Mouse (Mus musculus) right cerebral cortex, postnatal 10 days (tissue): ENCODE data around the gene Dusp22.

ENCODE experiments used
- DNase-seq, 2 experiments: peaks; one replicate each; pipeline ENCODE4 v3.0.0; 2021; ENCODE audit warnings: low spot score in 2 of 2

The Dusp22 gene

DNA sequence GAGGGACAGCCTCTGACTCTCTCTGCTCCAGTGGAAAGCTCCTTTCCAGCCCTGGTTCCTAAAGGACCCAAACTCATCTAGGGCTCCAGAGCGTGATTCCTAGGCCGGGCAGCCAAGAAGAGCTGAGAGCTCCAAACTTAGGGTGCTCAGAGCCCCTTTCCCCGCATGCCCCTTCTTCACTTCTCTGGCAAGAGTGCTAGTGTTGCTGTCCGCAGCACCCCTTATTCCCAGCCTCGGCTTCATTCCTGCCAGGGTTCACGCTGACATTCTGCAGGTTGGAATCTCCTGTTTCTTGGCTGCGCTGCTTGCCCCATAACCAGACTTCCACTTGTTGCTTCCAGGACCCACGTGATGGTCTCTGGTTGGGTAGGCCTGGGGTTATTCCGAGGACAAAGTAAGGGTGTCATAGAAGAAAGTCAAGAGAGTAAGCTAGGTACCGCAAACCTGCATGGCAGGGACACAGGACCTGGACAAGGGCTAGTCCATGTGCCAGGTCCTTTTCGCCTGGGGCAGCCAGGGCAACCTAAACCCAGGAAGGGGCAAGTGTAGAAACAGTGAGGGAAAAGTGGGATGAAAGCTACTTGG, 89.8 kb downstream of the Dusp22 start:
- DNase-seq: no peak

GRCm38 (mm10) chr13:30750461-30751303, 90.9 kb downstream of the Dusp22 start:
- DNase-seq: no peak

DNA sequence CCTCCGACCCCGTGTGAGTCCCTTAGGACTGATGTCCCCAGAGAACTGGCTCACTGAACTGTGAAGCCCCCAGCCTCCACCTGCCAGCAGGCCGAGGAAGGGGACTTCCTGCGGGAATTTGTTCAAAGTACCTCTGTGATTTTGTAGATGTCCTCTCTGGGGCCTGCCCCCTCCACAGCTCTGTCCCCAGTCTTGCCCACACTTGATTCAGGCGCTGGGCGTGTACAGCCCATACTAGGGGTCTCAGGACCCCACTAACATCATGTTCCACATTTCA, 91.4 kb downstream of the Dusp22 start:
- no peak for DNase-seq

DNA sequence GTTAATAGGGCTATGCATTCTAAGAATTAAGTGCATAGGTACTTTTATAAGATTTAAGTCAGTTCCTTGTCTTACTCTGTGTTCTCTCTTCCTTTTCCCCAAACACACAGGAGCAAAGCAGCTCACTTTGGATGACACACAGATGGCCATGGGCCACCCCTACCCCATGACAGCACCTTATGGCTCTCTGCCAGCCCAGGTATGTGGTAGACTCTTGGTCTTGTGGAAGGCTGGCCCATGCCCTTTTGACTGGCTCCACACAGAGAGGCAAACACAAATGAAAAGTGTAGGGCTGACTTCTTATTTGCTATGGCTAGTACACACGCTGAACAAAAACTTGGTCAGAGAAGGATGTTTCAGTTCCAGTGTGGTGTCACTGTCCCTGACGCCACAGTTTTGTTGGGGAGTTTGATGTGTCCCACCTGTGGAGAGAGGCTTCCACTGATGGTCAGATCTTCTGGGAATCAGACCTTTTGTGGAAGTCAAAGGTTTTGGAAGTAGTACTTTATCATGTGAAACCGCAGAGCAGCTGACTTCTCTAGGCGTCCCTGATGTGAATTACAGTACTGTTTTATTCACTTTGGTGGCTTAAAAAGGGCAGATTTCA, 92.9 kb downstream of the Dusp22 start:
- DNase-seq: no peak

DNA sequence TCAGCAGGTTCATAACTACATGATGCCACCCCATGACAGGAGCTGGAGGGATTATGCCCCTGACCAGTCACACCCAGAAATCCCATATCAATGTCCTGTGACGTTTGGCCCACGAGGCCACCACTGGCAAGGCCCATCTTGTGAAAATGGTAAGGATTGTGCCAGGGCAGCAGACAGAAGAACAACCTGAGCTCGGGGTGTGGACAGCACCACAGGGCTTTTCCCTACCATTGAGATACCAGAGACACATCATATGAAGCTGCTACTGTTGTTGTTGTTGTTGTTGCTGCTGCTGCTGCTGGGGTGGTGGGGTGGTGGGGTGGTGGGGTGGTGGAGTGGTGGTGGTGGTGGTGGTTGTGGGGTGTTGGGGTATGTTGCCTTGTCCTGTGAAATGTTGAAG, 93.6 kb downstream of the Dusp22 start:
- DNase-seq: no peak

- DNase-seq: no peak
These were observed 94.3 kb downstream of the Dusp22 start for GRCm38 (mm10) chr13:30754066-30754465.

DNA sequence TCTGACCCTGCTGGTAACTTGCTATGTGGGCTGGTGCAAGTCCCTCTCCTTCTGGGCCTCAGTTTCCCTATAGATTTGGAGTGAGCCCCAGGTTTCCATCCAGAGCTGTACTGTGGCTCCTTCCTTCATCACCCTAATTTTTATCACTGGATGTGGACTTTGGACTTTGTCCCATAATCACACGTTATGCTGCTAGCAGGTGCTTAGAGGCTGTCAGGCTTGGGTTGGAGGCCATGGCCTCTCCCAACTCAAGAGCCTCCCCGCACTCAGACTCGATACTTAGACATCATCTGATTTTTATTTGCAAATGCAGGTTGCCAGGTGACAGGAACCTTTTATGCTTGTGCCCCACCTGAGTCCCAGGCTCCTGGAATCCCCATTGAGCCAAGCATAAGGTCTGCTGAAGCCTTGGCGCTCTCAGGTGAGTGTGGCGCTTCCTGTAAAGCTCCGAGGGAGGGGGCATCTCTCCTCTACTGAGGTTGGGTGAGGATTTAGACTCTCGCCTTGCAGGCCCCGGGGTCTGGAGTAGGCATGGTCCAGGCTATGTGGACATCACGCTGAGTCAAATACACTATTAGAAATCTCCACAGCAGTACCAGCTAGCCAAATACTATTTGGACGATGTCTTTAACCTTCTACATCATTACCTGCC, 95.2 kb downstream of the Dusp22 start:
- DNase-seq: no peak

GRCm38 (mm10) chr13:30755577-30755976, 95.8 kb downstream of the Dusp22 start:
- DNase-seq: no peak

- no peak for DNase-seq
These were observed 96.3 kb downstream of the Dusp22 start for GRCm38 (mm10) chr13:30755998-30756639.

GRCm38 (mm10) chr13:30757264-30757900, 97.6 kb downstream of the Dusp22 start:
- peak in 1 of 2 experiments; percentile 15 for DNase-seq

DNA sequence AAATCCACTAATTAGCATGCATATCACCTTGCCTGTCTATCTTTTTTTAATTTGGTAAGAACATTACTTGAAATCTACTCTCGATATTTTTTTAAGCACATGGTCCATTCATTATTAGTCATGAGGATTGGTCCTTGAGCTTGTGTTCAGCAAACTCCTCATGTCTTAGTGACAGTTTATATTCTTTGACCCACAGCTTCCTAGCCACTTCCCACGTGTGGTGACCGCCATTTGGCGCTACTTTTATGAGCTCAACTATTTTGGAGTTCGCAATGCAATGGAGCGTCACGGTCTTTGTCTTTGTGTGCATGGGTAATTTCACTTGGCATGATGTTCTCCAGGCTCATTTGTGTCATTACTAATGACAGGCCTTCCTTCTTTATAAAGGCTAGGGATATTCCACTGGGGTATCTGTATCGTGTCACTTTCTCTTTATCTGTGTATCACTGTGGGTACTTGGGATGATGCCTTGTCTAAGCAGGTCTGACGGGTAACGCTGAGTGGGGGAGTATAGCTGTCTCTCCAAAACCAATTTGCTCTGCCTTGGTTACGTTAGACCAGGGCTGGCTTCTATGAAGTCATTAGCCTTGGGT, 99.1 kb downstream of the Dusp22 start:
- peak in 1 of 2 experiments; percentile 2 for DNase-seq

DNA sequence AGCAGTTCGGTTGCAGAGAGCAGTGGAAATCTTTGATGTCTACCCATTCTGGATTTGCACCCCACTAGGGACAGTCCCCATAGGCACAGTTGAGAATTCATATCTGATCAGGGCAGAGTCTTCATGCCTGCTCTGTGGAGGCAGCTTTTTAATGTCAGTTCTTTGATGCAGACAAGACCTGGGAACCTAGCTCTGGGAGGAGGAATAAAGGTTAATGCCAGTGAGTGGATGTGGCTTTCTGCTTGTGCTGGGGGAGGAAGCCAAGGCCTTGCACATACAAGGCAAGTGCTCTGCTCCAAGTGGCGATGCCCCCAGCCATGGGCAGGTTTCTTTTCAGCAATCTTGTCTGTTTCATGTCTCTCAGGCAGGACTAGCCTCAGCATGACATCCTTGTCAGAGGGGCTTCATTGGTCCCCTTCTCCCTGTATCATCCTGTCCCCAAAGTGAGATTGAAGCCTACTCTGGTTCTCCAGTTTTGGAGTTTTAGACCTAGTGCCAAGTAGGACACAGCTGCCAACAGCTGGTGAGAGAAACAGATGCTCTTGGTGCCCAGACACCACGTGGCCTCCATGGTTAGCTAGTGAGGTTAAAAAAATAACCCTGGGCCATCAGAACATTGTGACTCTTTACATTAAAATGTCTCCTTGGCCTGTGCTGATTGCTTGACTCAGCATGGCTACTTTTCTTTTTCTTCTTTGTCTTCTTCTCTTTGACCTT, 100.7 kb downstream of the Dusp22 start:
- DNase-seq: peak in 1 of 2 experiments; percentile 9
